Mouse (Mus musculus) Muller cell, postnatal 12 days (primary cell): Measurements from ENCODE around the gene Dnmt3c.
"Not testable (repeated sequence)": the region's sequence is repeated elsewhere in the genome, so short reads cannot be mapped to it uniquely, and the experiment has no call there.

ENCODE experiments used
- DNase-seq: peaks from one replicate; pipeline ENCODE4 v3.0.0-alpha.2; 2015; ENCODE audit errors: inconsistent ontology term

The Dnmt3c gene

DNA sequence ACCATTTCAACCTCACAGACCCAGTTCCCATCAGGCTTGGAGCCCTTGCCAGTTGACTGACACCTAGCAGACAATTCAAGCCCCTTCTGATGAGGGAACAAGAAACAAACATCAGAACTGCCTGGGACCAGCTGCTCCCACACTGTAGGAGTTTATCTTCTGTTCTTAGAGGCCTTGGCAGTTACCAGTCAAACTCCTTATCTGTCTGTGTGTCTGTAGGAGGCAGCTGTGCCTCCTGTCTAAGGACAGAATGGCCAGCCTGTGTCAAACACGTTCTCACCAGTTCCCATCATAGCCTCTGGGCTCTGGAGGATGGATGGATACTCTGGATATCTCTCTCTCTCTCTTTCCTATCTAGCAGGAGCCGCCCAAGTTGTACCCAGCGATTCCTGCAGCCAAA, 21.4 kb downstream of the Dnmt3c start:
- DNase-seq, result not testable (repeated sequence)

DNA sequence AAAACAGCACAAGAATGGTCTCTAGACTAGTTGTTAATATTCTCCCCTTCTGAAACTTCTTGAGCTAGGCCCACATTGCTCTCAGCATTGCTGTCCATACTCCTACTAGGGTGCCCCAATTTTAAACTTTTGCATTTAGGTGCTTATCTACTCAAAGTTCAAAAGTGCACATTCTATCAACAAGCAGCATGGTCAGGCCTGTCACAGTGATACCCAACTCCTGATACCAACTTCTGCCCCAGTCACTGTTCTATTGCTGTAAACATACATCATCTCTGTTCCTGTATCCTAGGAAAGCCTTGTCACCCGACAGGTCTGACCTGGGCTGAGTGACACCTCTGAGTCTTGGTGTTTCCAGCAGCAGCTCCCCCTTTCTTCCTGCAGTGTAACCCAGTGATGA, 26.6 kb downstream of the Dnmt3c start:
- no peak for DNase-seq

DNA sequence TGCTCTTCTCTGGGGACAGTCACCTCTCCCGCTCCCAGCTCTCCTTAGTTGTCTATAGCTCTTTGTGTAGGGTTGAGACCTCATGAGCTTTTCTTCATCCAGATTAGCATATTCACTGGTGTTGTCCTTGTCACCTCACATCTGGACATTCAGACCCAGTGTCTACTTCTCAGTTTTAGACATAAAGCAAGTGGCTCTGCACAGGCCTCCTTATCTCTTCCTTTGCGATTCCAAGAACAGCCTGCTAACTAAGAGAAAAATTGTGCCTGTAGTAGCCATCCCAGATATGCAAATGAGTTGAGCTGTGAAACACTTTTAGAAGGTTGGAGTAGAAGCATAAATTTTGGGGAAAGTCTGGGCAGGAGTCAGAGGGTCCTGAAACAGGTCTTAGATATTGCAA, 28.0 kb downstream of the Dnmt3c start:
- no peak for DNase-seq

DNA sequence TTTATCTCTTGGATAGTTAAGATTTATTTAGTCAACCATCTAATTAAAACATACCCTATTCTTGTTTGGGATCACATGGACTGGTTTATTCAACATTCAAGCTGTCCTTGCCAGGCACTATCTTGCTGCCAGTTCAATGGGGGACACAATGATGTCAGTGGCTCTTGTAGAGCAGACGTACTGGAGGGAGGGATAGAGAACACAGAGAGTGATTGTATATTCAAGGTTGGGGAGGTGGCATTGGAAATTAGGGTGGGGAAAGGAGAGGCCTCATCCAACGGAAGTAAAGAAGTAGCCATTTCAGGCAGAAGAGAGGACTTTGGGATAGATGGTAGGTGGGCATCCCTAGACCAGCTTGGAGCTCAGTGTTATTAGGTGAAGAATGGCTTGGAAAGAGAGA, 28.4 kb downstream of the Dnmt3c start:
- no peak for DNase-seq

DNA sequence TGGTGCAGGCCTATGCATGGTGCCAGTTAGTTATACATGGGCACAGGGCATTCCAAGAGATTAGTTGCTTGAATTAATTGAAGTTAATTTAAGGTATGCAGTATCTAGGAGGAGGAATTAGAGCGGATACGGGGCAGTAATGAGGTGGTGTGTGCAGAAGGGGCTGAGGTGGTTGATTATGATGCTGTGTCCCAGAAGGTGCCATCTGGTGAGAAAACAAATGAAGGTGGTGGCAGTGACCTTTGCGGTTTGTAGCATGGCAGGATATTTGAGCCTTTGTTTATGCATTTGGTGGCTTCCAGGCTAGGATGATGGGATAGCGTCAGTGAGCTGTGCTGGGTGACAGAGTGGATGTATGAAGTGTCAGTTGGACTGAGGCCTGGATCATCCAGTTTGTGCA, 28.8 kb downstream of the Dnmt3c start:
- DNase-seq, result peak; percentile 93

DNA sequence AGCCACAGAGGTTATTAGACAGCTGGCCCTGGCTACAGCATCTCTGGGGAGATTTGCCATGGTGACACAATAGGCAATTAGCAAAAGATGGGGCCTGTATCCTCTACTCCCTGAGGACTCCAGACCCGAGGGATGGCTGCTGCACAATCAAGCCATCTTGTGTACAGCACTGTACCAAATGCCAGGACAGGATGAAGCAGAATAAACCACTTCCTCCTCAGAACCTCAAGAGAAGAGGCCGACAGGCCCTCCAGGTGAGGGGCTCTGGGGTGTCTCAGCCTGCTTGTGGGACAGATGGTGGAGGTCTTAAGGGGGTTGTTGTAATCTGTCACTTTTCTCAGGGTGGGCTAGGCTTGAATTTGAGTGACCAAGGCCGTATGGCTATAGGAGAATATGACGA, 37.6 kb downstream of the Dnmt3c start:
- DNase-seq, result no peak

DNA sequence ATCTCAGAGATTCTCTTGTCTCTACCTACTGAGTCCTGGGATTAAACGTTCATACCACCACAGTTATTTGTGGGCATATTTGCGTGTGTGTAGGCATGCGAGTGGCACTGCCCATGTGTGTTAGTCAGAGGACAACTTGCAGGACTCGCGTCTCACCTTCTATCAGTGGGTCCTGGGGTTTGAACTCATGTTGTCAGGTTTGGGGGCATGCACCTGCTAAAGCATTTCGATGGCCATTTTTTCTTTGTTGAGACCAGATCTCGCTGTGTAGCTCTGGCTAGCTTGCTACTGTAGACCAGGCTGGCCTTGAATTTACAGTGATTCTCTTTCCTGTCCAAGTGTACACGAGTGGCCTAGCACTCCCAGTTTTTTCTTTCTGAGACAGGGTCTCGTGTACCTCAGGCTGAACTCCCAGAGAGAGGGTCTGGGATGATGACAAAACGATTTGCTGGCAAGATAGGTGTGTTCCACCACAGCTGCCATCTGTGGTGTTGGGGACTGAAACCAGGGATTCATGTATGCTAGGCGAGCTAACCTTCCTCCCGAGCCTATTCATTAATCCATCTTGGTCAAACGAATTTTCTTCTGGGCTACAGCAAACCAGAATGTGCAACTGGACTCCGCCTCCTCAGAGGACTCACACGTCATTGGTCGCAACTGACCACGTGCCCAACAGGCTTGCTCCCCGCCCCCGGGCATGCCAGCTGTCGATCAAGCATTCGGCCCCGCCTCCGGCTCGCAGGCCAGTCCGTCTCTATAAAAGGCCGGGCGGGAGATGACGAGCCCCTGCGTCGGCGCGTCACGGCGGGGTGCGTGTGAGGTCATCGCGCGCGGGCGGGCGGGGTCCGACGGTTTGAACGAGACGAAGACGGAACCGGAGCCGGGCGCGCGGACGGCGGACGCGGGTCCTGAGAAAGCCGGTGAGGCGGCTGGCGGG, 44.3 kb downstream of the Dnmt3c start, which contains the start of gene Mapre1:
Gene Mapre1, plus strand, starts transcription at position 775 of the 937 bp plus-strand sequence.
- DNase-seq, result peak; percentile 99

DNA sequence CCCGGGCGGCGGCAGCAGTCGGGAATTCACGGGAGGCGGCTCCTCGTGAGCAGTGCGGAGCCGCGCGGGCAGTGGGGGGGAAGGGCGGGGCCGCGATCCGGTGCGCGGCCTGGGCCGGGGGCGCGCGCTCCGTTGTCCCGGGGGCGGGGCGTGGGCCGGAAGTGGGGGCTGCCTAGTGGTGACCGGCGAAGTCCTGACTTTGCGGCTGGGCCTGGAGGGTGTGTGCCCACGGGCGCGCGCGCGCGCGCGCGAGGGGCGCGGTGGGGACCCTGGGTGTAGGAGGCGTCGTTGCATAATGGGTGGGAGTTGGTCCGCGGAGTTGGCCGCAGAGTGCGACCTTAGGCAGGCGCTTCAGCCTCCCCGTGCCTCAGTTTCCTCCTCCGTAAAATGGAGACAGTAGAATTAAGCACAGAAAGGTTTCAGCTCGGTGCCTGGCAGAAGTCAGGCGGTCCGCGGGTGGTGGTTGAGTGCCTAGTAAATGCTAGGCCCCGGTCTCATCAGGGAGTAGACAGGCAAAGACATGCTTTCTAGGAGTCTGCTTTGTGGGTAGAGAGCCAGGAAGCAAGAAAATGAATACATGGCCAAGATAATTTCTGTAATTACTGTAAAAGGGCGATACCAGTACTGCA, 45.1 kb downstream of the Dnmt3c start:
- DNase-seq, result no peak

DNA sequence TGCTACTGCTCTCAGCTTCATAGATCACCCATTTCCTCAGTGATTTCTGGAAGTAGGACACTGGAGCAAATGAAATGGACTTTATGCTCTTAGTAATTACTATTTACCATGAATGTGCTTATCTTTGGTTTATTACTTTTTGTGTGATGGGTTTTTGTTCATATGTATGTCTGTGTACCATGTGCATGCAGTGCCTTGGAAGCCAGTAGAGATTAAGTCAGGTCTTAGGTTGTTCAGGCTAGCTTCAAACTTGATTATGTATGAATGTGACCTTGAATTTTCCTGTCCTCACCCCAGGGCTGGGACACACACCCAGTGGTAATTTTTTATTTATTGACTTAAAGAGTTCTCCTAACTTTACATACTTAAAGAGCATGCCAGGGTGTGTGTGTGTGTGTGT, 51.5 kb downstream of the Dnmt3c start:
- no peak for DNase-seq

DNA sequence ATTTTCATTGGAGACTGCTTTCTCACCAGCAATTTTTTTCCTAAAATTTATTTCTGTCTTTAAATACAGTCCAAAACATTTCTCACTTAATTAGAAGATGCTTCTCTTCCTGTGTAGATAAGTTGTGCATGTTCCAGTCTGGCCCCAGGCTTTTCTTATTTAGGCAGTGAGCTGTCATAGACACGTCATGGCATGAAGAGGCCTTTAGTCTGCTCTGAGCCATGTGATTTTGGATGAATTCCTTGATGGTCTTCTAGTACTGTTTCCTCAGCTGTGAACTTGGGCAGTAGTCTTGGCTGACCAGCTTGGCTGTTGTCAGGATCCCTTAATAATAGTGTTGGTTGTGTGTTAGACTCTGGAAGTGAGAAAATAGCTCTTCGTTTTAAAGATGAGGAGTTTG, 53.9 kb downstream of the Dnmt3c start:
- peak; percentile 37 for DNase-seq

DNA sequence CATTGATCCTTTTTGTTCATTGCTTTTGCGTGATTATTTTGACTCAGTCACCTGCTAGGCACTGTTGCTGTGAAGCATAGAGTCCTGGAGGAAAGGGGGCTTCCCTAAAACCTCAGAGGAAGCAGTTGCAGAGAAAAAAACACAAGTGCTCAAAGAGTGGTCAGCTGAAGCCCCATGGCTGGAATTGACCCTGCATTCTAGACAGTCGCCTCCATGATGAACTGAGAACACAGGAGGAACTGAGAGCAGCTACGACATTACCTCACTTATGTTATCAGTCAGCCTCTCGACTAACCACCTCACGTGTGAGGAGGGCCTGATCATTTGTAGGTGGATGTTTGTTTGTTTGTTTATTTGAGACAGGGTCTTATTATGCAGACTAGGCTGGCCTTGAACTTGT, 65.7 kb downstream of the Dnmt3c start:
- DNase-seq, result no peak

DNA sequence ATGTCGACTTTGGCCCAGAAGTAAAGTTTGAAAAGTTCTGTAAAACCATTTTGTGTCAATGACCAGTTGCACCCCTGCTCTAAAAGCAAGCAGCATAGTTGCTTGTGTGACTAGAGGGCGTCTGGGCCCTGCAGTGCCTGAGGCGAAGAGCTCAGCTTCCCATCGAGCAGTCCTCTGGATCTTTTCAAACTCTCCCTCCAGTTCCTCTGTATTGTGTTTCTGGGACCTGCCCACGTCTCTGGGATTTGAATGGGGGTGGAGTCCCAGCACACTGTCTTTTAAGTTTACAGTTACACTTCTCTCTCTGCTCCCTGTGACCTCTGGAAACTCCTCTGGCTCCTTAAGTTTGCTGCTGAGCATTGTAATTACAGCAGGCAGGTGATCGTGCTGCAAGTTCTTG, 71.0 kb downstream of the Dnmt3c start:
- no peak for DNase-seq

DNA sequence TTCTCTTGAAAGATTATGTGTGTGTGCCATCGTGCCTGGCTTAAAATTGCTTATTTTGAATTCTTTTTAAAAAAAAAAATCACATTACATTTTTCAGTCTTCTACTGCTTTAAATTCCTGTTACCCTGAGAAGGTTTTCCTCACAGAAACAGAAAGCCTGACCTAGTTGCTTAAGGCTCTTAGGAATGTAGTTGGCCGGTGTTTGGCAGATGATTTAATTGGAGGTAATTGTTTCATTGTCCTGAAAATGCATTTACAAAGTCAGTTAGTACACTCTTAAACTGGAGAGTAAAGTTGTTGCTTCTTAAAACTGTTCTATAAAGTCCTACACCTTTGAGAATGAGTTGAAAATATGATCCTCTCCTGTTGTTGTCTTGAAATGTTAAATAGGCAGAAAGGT, 72.4 kb downstream of the Dnmt3c start:
- DNase-seq, result peak; percentile 77

DNA sequence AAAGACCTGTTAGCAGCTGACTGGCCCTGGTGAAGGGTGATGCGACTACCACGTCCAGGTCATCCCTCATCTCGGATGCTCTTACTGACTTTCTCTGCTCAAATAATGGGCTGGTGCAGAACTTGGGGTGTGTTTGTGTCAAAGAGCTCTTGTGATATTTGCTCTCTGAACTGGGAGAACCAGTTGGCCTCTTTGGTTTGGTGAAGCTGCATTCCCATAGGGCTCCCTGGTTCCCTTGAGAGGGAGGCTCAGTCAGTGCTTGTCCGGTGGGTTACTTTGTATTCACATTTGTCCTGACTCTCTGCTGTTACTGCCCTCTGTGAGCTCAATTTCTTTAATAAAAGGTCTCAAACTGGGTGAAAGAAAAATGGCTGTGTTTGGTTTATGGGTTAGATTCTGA, 76.5 kb downstream of the Dnmt3c start:
- no peak for DNase-seq

DNA sequence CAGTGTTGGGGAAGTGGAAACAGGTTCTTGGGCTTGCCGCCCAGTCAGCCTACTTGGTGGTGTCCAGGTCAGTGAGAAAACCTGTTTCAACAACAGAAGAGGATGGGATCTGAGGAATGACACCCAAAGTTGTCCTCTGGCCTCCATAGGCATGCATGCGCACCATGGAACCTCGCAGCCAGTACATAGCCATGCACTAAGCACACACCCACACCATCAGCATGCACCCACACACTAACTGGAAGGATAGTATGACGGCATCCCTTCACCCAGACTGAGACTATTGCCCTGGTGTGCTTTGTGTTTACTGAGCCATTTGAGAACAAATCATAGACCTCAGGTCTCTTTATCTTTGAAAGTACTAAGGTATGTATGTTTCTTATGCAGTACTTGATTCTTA, 79.0 kb downstream of the Dnmt3c start:
- DNase-seq, result no peak

DNA sequence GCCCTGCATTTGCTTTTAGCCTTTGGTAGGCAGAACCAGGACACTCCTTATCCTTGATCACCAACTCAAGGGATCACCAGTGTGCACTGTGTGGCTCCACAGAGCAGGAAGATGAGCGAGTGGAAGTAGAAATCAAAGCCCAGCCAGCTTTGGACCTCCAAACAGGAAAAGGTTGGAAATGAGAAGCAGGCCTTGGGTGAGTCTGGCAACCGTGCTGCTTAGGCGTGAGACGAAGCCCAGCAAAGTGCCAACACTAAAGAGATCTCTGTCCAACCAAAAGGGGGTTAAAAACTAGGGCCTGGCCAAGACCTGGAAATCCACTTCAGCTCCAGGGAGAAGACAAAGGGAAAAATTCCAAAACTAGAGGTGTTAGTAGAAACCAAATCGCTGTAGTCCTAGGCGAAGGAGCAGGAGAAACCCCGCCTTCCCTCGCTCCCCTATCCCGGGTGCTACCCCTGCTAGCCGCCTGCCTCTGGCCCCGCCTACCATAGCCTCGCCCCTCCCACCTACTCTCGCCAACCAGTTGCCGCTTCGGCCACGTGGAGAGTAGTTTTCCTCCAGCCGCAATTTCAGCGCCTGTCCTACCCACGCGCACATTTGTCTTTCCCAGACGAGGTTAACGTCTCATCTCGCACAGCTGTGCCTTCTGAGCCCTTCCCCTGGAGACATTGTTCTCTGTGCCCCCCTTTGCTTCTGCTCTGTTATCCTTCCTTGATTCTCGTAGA, 82.3 kb downstream of the Dnmt3c start:
- DNase-seq, result peak; percentile 69
